ENCODE assay signal across 8 mouse cellular contexts in genomic region chr1:165641271-165641771, GRCm38 (mm10). TPM values are rescaled to one million over a fixed set of nuclear protein-coding genes. Genes with fewer than 3 reads are reported as not detected.
DNase-seq lines count a peak whose midpoint lies in the region; ATAC-seq and TF ChIP-seq lines count a peak whose summit lies in the region.

No protein-coding gene starts in this region.

- no peaks in the 10 kb centered on the region for H3K79me3 ChIP-seq in C2C12 (ENCODE audit: low read depth)

- peak; percentile 13 for TF ChIP-seq CTCF in C2C12 (IDR thresholded peaks at IDR 0.05; ENCODE audit: control insufficient read depth, insufficient read depth, insufficient read length)

- no peak overlapping the region for H3ac ChIP-seq in C2C12 (ENCODE audit: control insufficient read depth, insufficient read length, low read depth)

- 5% methylated on average over 16 of the region's 16 CpGs for WGBS in heart, embryonic 14.5 days
- WGBS in liver, embryonic 12.5 days (ENCODE audit: insufficient replicate concordance) = 7% methylated on average over 16 of the region's 16 CpGs

- H3K4me2 ChIP-seq in heart, embryonic 14.5 days (ENCODE audit: low read length) = peak overlapping the region; percentile 64
- H3K4me2 ChIP-seq in liver, embryonic 12.5 days = peak overlapping the region; percentile 95

- ATAC-seq in erythroblast, adult 5-6 weeks (replicated peaks; ENCODE audit: low FRiP score, poor library complexity, severe bottlenecking) = peak; percentile 77
- ATAC-seq in heart, embryonic 14.5 days (ENCODE audit: insufficient number of reproducible peaks, insufficient read depth, low FRiP score, low read depth) = no peak
- peak; percentile 71 for ATAC-seq in liver, embryonic 12.5 days

- no peaks in the 10 kb centered on the region for H3K27me3 ChIP-seq in C2C12 (ENCODE audit: control insufficient read depth, insufficient read depth, insufficient read length)
- H3K27me3 ChIP-seq in heart, embryonic 14.5 days (ENCODE audit: control insufficient read depth, insufficient read depth, low read length) = no peaks in the 10 kb centered on the region
- H3K27me3 ChIP-seq in liver, embryonic 12.5 days (replicated peaks) = peaks cover 16% of the 10 kb centered on the region
- H3K27me3 ChIP-seq in splenic B cell, adult 2 months (ENCODE audit: control insufficient read depth, insufficient read depth, low read length, poor library complexity, severe bottlenecking) = no peaks in the 10 kb centered on the region

- H3K4me1 ChIP-seq in heart, embryonic 14.5 days (ENCODE audit: control insufficient read depth in 2 of 2, insufficient read depth in 2 of 2, low read length in 2 of 2) = peaks cover 3 to 8% of the 10 kb centered on the region in 2 experiments; a peak in 3 of 4 replicates
- peaks cover 27% of the 10 kb centered on the region for H3K4me1 ChIP-seq in liver, embryonic 12.5 days

- no peaks in the 10 kb centered on the region for H3K36me3 ChIP-seq in C2C12 (ENCODE audit: control insufficient read depth, insufficient read depth)
- H3K36me3 ChIP-seq in heart, embryonic 14.5 days (ENCODE audit: control insufficient read depth, insufficient read depth, low read length) = no peaks in the 10 kb centered on the region
- H3K36me3 ChIP-seq in liver, embryonic 12.5 days = no peaks in the 10 kb centered on the region
- no peaks in the 10 kb centered on the region for H3K36me3 ChIP-seq in splenic B cell, adult 2 months (ENCODE audit: control insufficient read depth, insufficient read depth, low read length, poor library complexity, severe bottlenecking)

- no peaks in the 10 kb centered on the region for H3K9me3 ChIP-seq in heart, embryonic 14.5 days (ENCODE audit: control insufficient read depth, low read length)
- no peaks in the 10 kb centered on the region for H3K9me3 ChIP-seq in liver, embryonic 12.5 days (replicated peaks)

- H3K9ac ChIP-seq in heart, embryonic 14.5 days (ENCODE audit: low read length) = peak overlapping the region; percentile 79
- H3K9ac ChIP-seq in liver, embryonic 12.5 days = peak overlapping the region; percentile 78

- no peaks in the 10 kb centered on the region for H3K79me2 ChIP-seq in C2C12 (ENCODE audit: control insufficient read depth, insufficient read depth)

- H3K4me3 ChIP-seq in C2C12 (ENCODE audit: insufficient read depth, poor library complexity, severe bottlenecking) = peak overlapping the region; percentile 65
- H3K4me3 ChIP-seq in heart, embryonic 14.5 days (ENCODE audit: control insufficient read depth in 1 of 2, insufficient read depth in 1 of 2, low read depth in 1 of 2, low read length in 2 of 2) = peak overlapping the region; percentile 74 to 77
- peak overlapping the region; percentile 78 for H3K4me3 ChIP-seq in liver, embryonic 12.5 days

- peak; percentile 85 for DNase-seq in brain, adult 2 months (ENCODE audit: low read depth, low spot score)
- DNase-seq in kidney, postnatal 10 days = peak; percentile 81
- peak; percentile 92 for DNase-seq in naive thymus-derived CD4-positive, alpha-beta T cell, adult 2 months (ENCODE audit: low read depth)
- peak; percentile 89 for DNase-seq in splenic B cell, adult 2 months (ENCODE audit: low read depth, low spot score)

- H3K27ac ChIP-seq in heart, embryonic 14.5 days (replicated peaks in 1 of 2; ENCODE audit: control insufficient read depth in 1 of 2, insufficient read depth in 1 of 2, low read depth in 2 of 2, low read length in 2 of 2) = peak overlapping the region in 1 of 2 experiments; percentile 84; a peak in 1 of 4 replicates
- H3K27ac ChIP-seq in liver, embryonic 12.5 days = peak overlapping the region; percentile 80

TF ChIP-seq in C2C12, 6 proteins besides CTCF, POLR2A, EP300 and RAD21:
- no peak for TF ChIP-seq USF1 (IDR thresholded peaks at IDR 0.05; ENCODE audit: low read depth)
- TF ChIP-seq MYOD1 (IDR thresholded peaks at IDR 0.05; ENCODE audit: control insufficient read depth, insufficient read length, low read depth) = no peak
- no peak for TF ChIP-seq MAX (IDR thresholded peaks at IDR 0.05)
- TF ChIP-seq MYOG (IDR thresholded peaks at IDR 0.05; ENCODE audit: control insufficient read depth, extremely low read depth, insufficient read length) = no peak
- TF ChIP-seq FOSL1 (IDR thresholded peaks at IDR 0.05; ENCODE audit: insufficient read depth, low read length, poor library complexity, severe bottlenecking) = no peak
- no peak for TF ChIP-seq CEBPB (IDR thresholded peaks at IDR 0.05; ENCODE audit: low read depth)

RNA-seq across cellular contexts. Expression of gene Mpzl1, which starts 7.0 kb away (rescaled TPM):
- 32.1 TPM for polyA plus RNA-seq in C2C12 (2012; fragmentation: generic; extraction: Trizol)
- total RNA-seq in erythroblast, adult 5-6 weeks (2015; ENCODE audit: low replicate concordance) = 0.19 and 7.5 TPM in 2 replicates
- 0.51 and 2.0 TPM in 2 replicates for total RNA-seq in erythroblast, adult 5-6 weeks (2017; ENCODE audit: low replicate concordance)
- 121 TPM in 2 replicates for polyA plus RNA-seq in heart, embryonic 14.5 days (2014; fragmentation: Nextera tagmentation; extraction: Ambion mirVana)
- polyA plus RNA-seq in liver, embryonic 12.5 days (2016; fragmentation: Nextera tagmentation; extraction: Ambion mirVana) = 49.3 and 50.3 TPM in 2 replicates
